Mouse (Mus musculus) embryo, embryonic 11.5 days (tissue): Measurements from ENCODE around the gene Zfyve19.

ENCODE experiments used
- DNase-seq: peaks from one replicate; pipeline ENCODE4 v3.0.0-alpha.2; 2012; ENCODE audit warnings: low read depth, low spot score

Gene Zfyve19

DNA sequence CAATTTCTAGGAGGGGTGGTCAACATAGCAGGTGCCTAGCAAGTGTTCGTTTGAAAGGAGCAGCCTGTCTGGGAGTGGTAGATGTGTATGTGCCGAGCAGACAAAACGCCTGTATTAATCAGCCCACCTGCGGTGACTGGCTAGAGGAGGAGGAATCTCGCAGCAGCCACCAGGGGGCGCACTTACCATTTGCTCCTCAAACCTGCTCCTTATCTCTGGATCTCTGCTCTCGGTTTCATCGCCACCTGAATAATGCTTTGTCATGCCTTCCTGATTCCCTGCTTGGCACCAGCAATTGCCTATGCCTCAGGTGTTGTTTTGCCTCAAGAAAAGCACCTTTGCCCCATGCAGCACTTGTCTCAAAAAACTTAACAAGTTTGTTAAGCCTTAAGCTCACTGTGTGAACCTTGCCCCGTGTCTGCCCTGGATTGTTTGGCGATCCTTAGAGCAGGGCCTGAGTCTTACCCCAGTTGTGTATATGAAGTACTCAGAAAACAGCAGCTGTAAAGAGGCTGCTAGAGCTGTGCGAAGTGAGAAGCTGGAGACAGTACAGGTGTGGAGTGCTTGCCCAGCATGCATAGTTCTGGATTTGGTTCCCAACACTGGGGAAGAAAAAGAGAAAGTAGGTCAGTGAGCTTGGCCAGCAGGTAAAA, 42.5 kb downstream of the Zfyve19 start:
- peak; percentile 74 for DNase-seq

GRCm38 (mm10) chr2:119254976-119255375, 46.6 kb downstream of the Zfyve19 start:
- no peak for DNase-seq

- no peak for DNase-seq
Measured at GRCm38 (mm10) chr2:119260518-119260917, 52.1 kb downstream of the Zfyve19 start.

GRCm38 (mm10) chr2:119261326-119261725, 52.9 kb downstream of the Zfyve19 start:
- no peak for DNase-seq

GRCm38 (mm10) chr2:119262978-119263377, 54.6 kb downstream of the Zfyve19 start:
- DNase-seq = no peak

GRCm38 (mm10) chr2:119263813-119264212, 55.4 kb downstream of the Zfyve19 start:
- no peak for DNase-seq
